ENCODE assay signal across 8 mouse cellular contexts in genomic region chr12:59039971-59040844, GRCm38 (mm10). TPM values are rescaled to one million over a fixed set of nuclear protein-coding genes. Genes with fewer than 3 reads are reported as not detected.
DNase-seq lines count a peak whose midpoint lies in the region; ATAC-seq and TF ChIP-seq lines count a peak whose summit lies in the region.

No protein-coding gene starts in this region.

- H3K4me1 ChIP-seq in ES-Bruce4 (ENCODE audit: control insufficient read depth, insufficient read depth, low read length): no peaks in the 10 kb centered on the region
- no peaks in the 10 kb centered on the region for H3K4me1 ChIP-seq in forebrain, embryonic 11.5 days (replicated peaks; ENCODE audit: control insufficient read depth, insufficient read depth, low read length)
- H3K4me1 ChIP-seq in hindbrain, embryonic 11.5 days (replicated peaks; ENCODE audit: control insufficient read depth, insufficient read depth, low read length): no peaks in the 10 kb centered on the region
- H3K4me1 ChIP-seq in limb, embryonic 13.5 days: no peaks in the 10 kb centered on the region
- peaks cover 6% of the 10 kb centered on the region for H3K4me1 ChIP-seq in midbrain, embryonic 13.5 days (replicated peaks)
- no peaks in the 10 kb centered on the region for H3K4me1 ChIP-seq in stomach, postnatal 0 days (replicated peaks; ENCODE audit: control insufficient read depth, insufficient read depth)

- TF ChIP-seq EP300 in ES-Bruce4 (IDR thresholded peaks at IDR 0.05; ENCODE audit: insufficient read depth, low read depth, low read length): peak; percentile 81
- TF ChIP-seq EP300 in stomach, postnatal 0 days (optimal IDR thresholded peaks at IDR 0.05): no peak

- no peaks in the 10 kb centered on the region for H3K9me3 ChIP-seq in ES-Bruce4 (replicated peaks; ENCODE audit: control insufficient read depth, insufficient read depth, low read length, poor library complexity, severe bottlenecking)
- no peaks in the 10 kb centered on the region for H3K9me3 ChIP-seq in forebrain, embryonic 11.5 days (ENCODE audit: control insufficient read depth, low read length)
- H3K9me3 ChIP-seq in hindbrain, embryonic 11.5 days (ENCODE audit: control insufficient read depth, low read length): no peaks in the 10 kb centered on the region
- H3K9me3 ChIP-seq in limb, embryonic 13.5 days: 0 out of 2 replicates have a peak, but pooled peaks cover 5% of the 10 kb centered on the region
- no peaks in the 10 kb centered on the region for H3K9me3 ChIP-seq in midbrain, embryonic 13.5 days
- no peaks in the 10 kb centered on the region for H3K9me3 ChIP-seq in stomach, postnatal 0 days (ENCODE audit: control insufficient read depth, low read length)

- ATAC-seq in forebrain, embryonic 11.5 days (replicated peaks; ENCODE audit: low FRiP score): peak; percentile 91
- ATAC-seq in hindbrain, embryonic 11.5 days (ENCODE audit: low FRiP score): peak; percentile 94
- ATAC-seq in limb, embryonic 13.5 days (ENCODE audit: low FRiP score, low read depth): peak; percentile 84
- peak; percentile 90 for ATAC-seq in midbrain, embryonic 13.5 days
- ATAC-seq in stomach, postnatal 0 days (ENCODE audit: low FRiP score, low TSS enrichment): peak; percentile 90

- 2% methylated on average over 23 of the region's 23 CpGs for WGBS in forebrain, embryonic 11.5 days
- WGBS in hindbrain, embryonic 11.5 days: 3% methylated on average over 23 of the region's 23 CpGs
- 3% methylated on average over 23 of the region's 23 CpGs for WGBS in limb, embryonic 13.5 days
- 4% methylated on average over 23 of the region's 23 CpGs for WGBS in midbrain, embryonic 13.5 days
- WGBS in stomach, postnatal 0 days: 14% methylated on average over 23 of the region's 23 CpGs

- H3K36me3 ChIP-seq in ES-Bruce4 (ENCODE audit: control insufficient read depth, insufficient read depth, low read length, poor library complexity, severe bottlenecking): peaks cover 8% of the 10 kb centered on the region
- H3K36me3 ChIP-seq in forebrain, embryonic 11.5 days (ENCODE audit: control insufficient read depth, insufficient read depth, low read length): peaks cover 4% of the 10 kb centered on the region; the same call in 1 of the 2 replicates
- 0 out of 2 replicates have a peak, but pooled peaks cover 2% of the 10 kb centered on the region for H3K36me3 ChIP-seq in hindbrain, embryonic 11.5 days (ENCODE audit: control insufficient read depth, insufficient read depth, low read length)
- H3K36me3 ChIP-seq in limb, embryonic 13.5 days: peaks cover 38% of the 10 kb centered on the region
- peaks cover 33% of the 10 kb centered on the region for H3K36me3 ChIP-seq in midbrain, embryonic 13.5 days
- H3K36me3 ChIP-seq in stomach, postnatal 0 days (ENCODE audit: control insufficient read depth, insufficient read depth, low read length): peaks cover 5% of the 10 kb centered on the region; the same call in 1 of the 2 replicates

- H3K4me2 ChIP-seq in forebrain, embryonic 11.5 days (ENCODE audit: low read depth, low read length, severe bottlenecking): peak overlapping the region; percentile 35; the same call in 1 of the 2 replicates
- H3K4me2 ChIP-seq in hindbrain, embryonic 11.5 days (replicated peaks; ENCODE audit: low read depth, low read length): no peak overlapping the region
- peak overlapping the region; percentile 31; the same call in 1 of the 2 replicates for H3K4me2 ChIP-seq in limb, embryonic 13.5 days (replicated peaks)
- H3K4me2 ChIP-seq in midbrain, embryonic 13.5 days (replicated peaks): peak overlapping the region; percentile 40
- H3K4me2 ChIP-seq in stomach, postnatal 0 days (replicated peaks; ENCODE audit: low read depth): peak overlapping the region; percentile 41

- H3K27me3 ChIP-seq in ES-Bruce4 (ENCODE audit: control insufficient read depth, insufficient read depth, low read length, poor library complexity, severe bottlenecking): no peaks in the 10 kb centered on the region
- H3K27me3 ChIP-seq in forebrain, embryonic 11.5 days (ENCODE audit: control insufficient read depth, insufficient read depth, low read length): no peaks in the 10 kb centered on the region
- no peaks in the 10 kb centered on the region for H3K27me3 ChIP-seq in hindbrain, embryonic 11.5 days (ENCODE audit: control insufficient read depth, insufficient read depth, low read length)
- H3K27me3 ChIP-seq in limb, embryonic 13.5 days: no peaks in the 10 kb centered on the region
- no peaks in the 10 kb centered on the region for H3K27me3 ChIP-seq in midbrain, embryonic 13.5 days
- H3K27me3 ChIP-seq in stomach, postnatal 0 days (ENCODE audit: control insufficient read depth, insufficient read depth, low read length): no peaks in the 10 kb centered on the region

- H3K4me3 ChIP-seq in ES-Bruce4 (ENCODE audit: low read depth, low read length): 0 out of 2 replicates have a peak overlapping the region, but pooled peaks have one; percentile 13
- no peak overlapping the region; the same call in 1 of the 2 replicates for H3K4me3 ChIP-seq in forebrain, embryonic 11.5 days (ENCODE audit: low read depth, low read length)
- no peak overlapping the region for H3K4me3 ChIP-seq in hindbrain, embryonic 11.5 days (ENCODE audit: low read depth, low read length)
- H3K4me3 ChIP-seq in limb, embryonic 13.5 days: peak overlapping the region; percentile 3; the same call in 1 of the 2 replicates
- H3K4me3 ChIP-seq in midbrain, embryonic 13.5 days (replicated peaks): peak overlapping the region; percentile 10; the same call in 1 of the 2 replicates
- no peak overlapping the region for H3K4me3 ChIP-seq in stomach, postnatal 0 days (ENCODE audit: low read depth, low read length)

- H3K9ac ChIP-seq in ES-Bruce4 (ENCODE audit: low read depth, poor library complexity, severe bottlenecking): peak overlapping the region; percentile 31
- H3K9ac ChIP-seq in forebrain, embryonic 11.5 days (ENCODE audit: low read length): peak overlapping the region; percentile 23; the same call in 1 of the 2 replicates
- H3K9ac ChIP-seq in hindbrain, embryonic 11.5 days (ENCODE audit: low read depth, low read length): no peak overlapping the region
- no peak overlapping the region for H3K9ac ChIP-seq in limb, embryonic 13.5 days
- no peak overlapping the region for H3K9ac ChIP-seq in midbrain, embryonic 13.5 days (replicated peaks)
- H3K9ac ChIP-seq in stomach, postnatal 0 days (ENCODE audit: low read length): 0 out of 2 replicates have a peak overlapping the region, but pooled peaks have one; percentile 48

- no peak for TF ChIP-seq CTCF in ES-Bruce4 (IDR thresholded peaks at IDR 0.05; ENCODE audit: low read depth, low read length)
- no peak for TF ChIP-seq CTCF in stomach, postnatal 0 days (IDR thresholded peaks at IDR 0.05; ENCODE audit: low read depth)

- peak overlapping the region; percentile 82 for H3K27ac ChIP-seq in ES-Bruce4 (ENCODE audit: insufficient read depth, low read length)
- peak overlapping the region; percentile 76; the same call in 1 of the 2 replicates for H3K27ac ChIP-seq in forebrain, embryonic 11.5 days (ENCODE audit: low read depth, low read length)
- H3K27ac ChIP-seq in hindbrain, embryonic 11.5 days (ENCODE audit: low read depth, low read length): peak overlapping the region; percentile 12; the same call in 1 of the 2 replicates
- peak overlapping the region; percentile 44; the same call in 1 of the 2 replicates for H3K27ac ChIP-seq in limb, embryonic 13.5 days
- H3K27ac ChIP-seq in midbrain, embryonic 13.5 days: peak overlapping the region; percentile 63
- peak overlapping the region; percentile 93 for H3K27ac ChIP-seq in stomach, postnatal 0 days (replicated peaks)

- DNase-seq in adrenal gland, postnatal 14 days: peak; percentile 79
- peak; percentile 81 for DNase-seq in forebrain, embryonic 11.5 days (ENCODE audit: low spot score)
- DNase-seq in hindbrain, embryonic 11.5 days (ENCODE audit: low spot score): peak; percentile 76
- DNase-seq in stomach, postnatal 0 days (ENCODE audit: low spot score): peak; percentile 78
- no peak for DNase-seq in cerebellum, adult 9-10 months

- peak; percentile 99 for TF ChIP-seq POLR2A in ES-Bruce4 (IDR thresholded peaks at IDR 0.05; ENCODE audit: insufficient read depth, low read length)

RNA-seq across cellular contexts. Expression of gene Trappc6b, which starts 21.1 kb away (rescaled TPM):
- polyA plus RNA-seq in ES-Bruce4 (2011; ENCODE audit: insufficient read depth, insufficient read length, low read depth, missing spikeins): 73.7 and 92.5 TPM in 2 replicates
- total RNA-seq in adrenal gland, postnatal 14 days (2021): 87.3 and 90.0 TPM in 2 replicates
- polyA plus RNA-seq in forebrain, embryonic 11.5 days (2014; fragmentation: Nextera tagmentation; extraction: Ambion mirVana): 64.6 and 69.1 TPM in 2 replicates
- 75.3 and 83.6 TPM in 2 replicates for polyA plus RNA-seq in hindbrain, embryonic 11.5 days (2014; fragmentation: Nextera tagmentation; extraction: Ambion mirVana)
- 81.7 and 89.7 TPM in 2 replicates for polyA plus RNA-seq in limb, embryonic 13.5 days (2015; fragmentation: Nextera tagmentation; extraction: Ambion mirVana)
- 146 and 161 TPM in 2 replicates for polyA plus RNA-seq in midbrain, embryonic 13.5 days (2015; fragmentation: Nextera tagmentation; extraction: Ambion mirVana)
- polyA plus RNA-seq in stomach, postnatal 0 days (2015; fragmentation: Nextera tagmentation; extraction: Ambion mirVana): 82.1 and 82.2 TPM in 2 replicates

RNA-seq across cellular contexts. Expression of gene Pnn, which starts 26.5 kb away (rescaled TPM):
- polyA plus RNA-seq in ES-Bruce4 (2011; ENCODE audit: insufficient read depth, insufficient read length, low read depth, missing spikeins): 134 and 153 TPM in 2 replicates
- total RNA-seq in adrenal gland, postnatal 14 days (2021): 54.1 and 60.2 TPM in 2 replicates
- polyA plus RNA-seq in forebrain, embryonic 11.5 days (2014; fragmentation: Nextera tagmentation; extraction: Ambion mirVana): 124 and 127 TPM in 2 replicates
- 106 and 107 TPM in 2 replicates for polyA plus RNA-seq in hindbrain, embryonic 11.5 days (2014; fragmentation: Nextera tagmentation; extraction: Ambion mirVana)
- 104 and 118 TPM in 2 replicates for polyA plus RNA-seq in limb, embryonic 13.5 days (2015; fragmentation: Nextera tagmentation; extraction: Ambion mirVana)
- 109 and 120 TPM in 2 replicates for polyA plus RNA-seq in midbrain, embryonic 13.5 days (2015; fragmentation: Nextera tagmentation; extraction: Ambion mirVana)
- 30.2 and 39.2 TPM in 2 replicates for polyA plus RNA-seq in stomach, postnatal 0 days (2015; fragmentation: Nextera tagmentation; extraction: Ambion mirVana)

RNA-seq across cellular contexts. Expression of gene Gemin2, which starts 27.0 kb away (rescaled TPM):
- polyA plus RNA-seq in ES-Bruce4 (2011; ENCODE audit: insufficient read depth, insufficient read length, low read depth, missing spikeins): 27.8 and 31.1 TPM in 2 replicates
- total RNA-seq in adrenal gland, postnatal 14 days (2021): 9.0 and 9.6 TPM in 2 replicates
- polyA plus RNA-seq in forebrain, embryonic 11.5 days (2014; fragmentation: Nextera tagmentation; extraction: Ambion mirVana): 27.1 and 33.2 TPM in 2 replicates
- polyA plus RNA-seq in hindbrain, embryonic 11.5 days (2014; fragmentation: Nextera tagmentation; extraction: Ambion mirVana): 26.3 and 26.4 TPM in 2 replicates
- polyA plus RNA-seq in limb, embryonic 13.5 days (2015; fragmentation: Nextera tagmentation; extraction: Ambion mirVana): 37.6 and 40.9 TPM in 2 replicates
- 17.9 and 18.2 TPM in 2 replicates for polyA plus RNA-seq in midbrain, embryonic 13.5 days (2015; fragmentation: Nextera tagmentation; extraction: Ambion mirVana)
- polyA plus RNA-seq in stomach, postnatal 0 days (2015; fragmentation: Nextera tagmentation; extraction: Ambion mirVana): 14.8 TPM in 2 replicates

RNA-seq across cellular contexts. Expression of gene Sec23a, which starts 28.4 kb away (rescaled TPM):
- 68.6 and 79.0 TPM in 2 replicates for polyA plus RNA-seq in ES-Bruce4 (2011; ENCODE audit: insufficient read depth, insufficient read length, low read depth, missing spikeins)
- 45.1 and 46.4 TPM in 2 replicates for total RNA-seq in adrenal gland, postnatal 14 days (2021)
- polyA plus RNA-seq in forebrain, embryonic 11.5 days (2014; fragmentation: Nextera tagmentation; extraction: Ambion mirVana): 76.0 and 76.5 TPM in 2 replicates
- polyA plus RNA-seq in hindbrain, embryonic 11.5 days (2014; fragmentation: Nextera tagmentation; extraction: Ambion mirVana): 91.5 and 106 TPM in 2 replicates
- polyA plus RNA-seq in limb, embryonic 13.5 days (2015; fragmentation: Nextera tagmentation; extraction: Ambion mirVana): 105 and 111 TPM in 2 replicates
- 104 and 107 TPM in 2 replicates for polyA plus RNA-seq in midbrain, embryonic 13.5 days (2015; fragmentation: Nextera tagmentation; extraction: Ambion mirVana)
- polyA plus RNA-seq in stomach, postnatal 0 days (2015; fragmentation: Nextera tagmentation; extraction: Ambion mirVana): 32.4 and 33.7 TPM in 2 replicates

RNA-seq across cellular contexts. Expression of gene Mia2, which starts 55.4 kb away (rescaled TPM):
- 73.7 and 75.9 TPM in 2 replicates for polyA plus RNA-seq in ES-Bruce4 (2011; ENCODE audit: insufficient read depth, insufficient read length, low read depth, missing spikeins)
- total RNA-seq in adrenal gland, postnatal 14 days (2021): 87.4 and 106 TPM in 2 replicates
- 50.6 and 55.2 TPM in 2 replicates for polyA plus RNA-seq in forebrain, embryonic 11.5 days (2014; fragmentation: Nextera tagmentation; extraction: Ambion mirVana)
- polyA plus RNA-seq in hindbrain, embryonic 11.5 days (2014; fragmentation: Nextera tagmentation; extraction: Ambion mirVana): 60.0 and 60.8 TPM in 2 replicates
- 63.2 TPM in 2 replicates for polyA plus RNA-seq in limb, embryonic 13.5 days (2015; fragmentation: Nextera tagmentation; extraction: Ambion mirVana)
- 38.4 and 40.0 TPM in 2 replicates for polyA plus RNA-seq in midbrain, embryonic 13.5 days (2015; fragmentation: Nextera tagmentation; extraction: Ambion mirVana)
- polyA plus RNA-seq in stomach, postnatal 0 days (2015; fragmentation: Nextera tagmentation; extraction: Ambion mirVana): 60.1 and 69.4 TPM in 2 replicates

Comparison
In these comparisons a context has a peak if more than half of its experiments do, and no peak if none do; other contexts are left out.
1. H3K27ac ChIP-seq: peak in every context shown above with its lines; median percentile 93 in stomach, postnatal 0 days; 82 in ES-Bruce4; 76 in forebrain, embryonic 11.5 days; 63 in midbrain, embryonic 13.5 days; 44 in limb, embryonic 13.5 days; 12 in hindbrain, embryonic 11.5 days.
2. H3K4me3 ChIP-seq: peak in ES-Bruce4 (single experiment), limb, embryonic 13.5 days (single experiment) and midbrain, embryonic 13.5 days (single experiment); none in forebrain, embryonic 11.5 days (single experiment), hindbrain, embryonic 11.5 days (single experiment) and stomach, postnatal 0 days (single experiment).
3. H3K9ac ChIP-seq: peak in ES-Bruce4 (single experiment), forebrain, embryonic 11.5 days (single experiment) and stomach, postnatal 0 days (single experiment); none in hindbrain, embryonic 11.5 days (single experiment), limb, embryonic 13.5 days (single experiment) and midbrain, embryonic 13.5 days (single experiment).
4. Peak in every context shown above with its lines, with median percentiles within 50 percentile points of each other: ATAC-seq.